Mouse (Mus musculus) spleen, embryonic (tissue): ENCODE measurements at regions not wholly inside any gene's neighbourhood (a gene's known extent, or its start where the extent isn't known, plus 50 kb on each side); places are given as distances from the start of the nearest gene placed in this dataset.

Source experiments
- CTCF ChIA-PET: fragments of 350-600 bp; sonication (Branson Sonifier 250); formaldehyde crosslinking; loops from one replicate; lab custom pipeline; 2022; lab: Charles Lee

GRCm38 (mm10) chr6:31240051-31240450, 158.5 kb upstream of the Mkln1 start:
- CTCF ChIA-PET: no interaction called here

GRCm38 (mm10) chr6:31250526-31250925, 148.0 kb upstream of the Mkln1 start:
- CTCF ChIA-PET: no interaction called here

GRCm38 (mm10) chr6:31253251-31253935, 145.1 kb upstream of the Mkln1 start:
- CTCF ChIA-PET: no interaction called here

- CTCF ChIA-PET: no interaction called here
These were observed 137.7 kb upstream of the Mkln1 start for GRCm38 (mm10) chr6:31260645-31261345.

- CTCF ChIA-PET: no interaction called here
These were observed 136.6 kb upstream of the Mkln1 start for GRCm38 (mm10) chr6:31261797-31262540.

GRCm38 (mm10) chr6:31262651-31263050, 135.9 kb upstream of the Mkln1 start:
- CTCF ChIA-PET: no interaction called here

- CTCF ChIA-PET: no interaction called here
These were observed 134.7 kb upstream of the Mkln1 start for GRCm38 (mm10) chr6:31263821-31264220.

- CTCF ChIA-PET: no interaction called here
These were observed 132.0 kb upstream of the Mkln1 start for GRCm38 (mm10) chr6:31266441-31267040.

GRCm38 (mm10) chr6:31268057-31268456, 130.5 kb upstream of the Mkln1 start:
- CTCF ChIA-PET: no interaction called here

GRCm38 (mm10) chr6:31273816-31274215, 124.7 kb upstream of the Mkln1 start:
- CTCF ChIA-PET: no interaction called here

- CTCF ChIA-PET: no interaction called here
These were observed 124.3 kb upstream of the Mkln1 start for GRCm38 (mm10) chr6:31274236-31274635.

- CTCF ChIA-PET: interaction anchor here (0.7 kb wide), 2 partner anchors 89 to 92 kb away, joined by 3 to 4 read pairs; no protein-coding TSS in a partner anchor
These were observed 120.7 kb upstream of the Mkln1 start for GRCm38 (mm10) chr6:31277792-31278191.

GRCm38 (mm10) chr6:31283973-31284372, 114.6 kb upstream of the Mkln1 start:
- CTCF ChIA-PET: interaction anchor here (0.6 kb wide), 1 partner anchor 19 kb away, joined by 5 read pairs; no protein-coding TSS in a partner anchor

- CTCF ChIA-PET: interaction anchor here (0.6 kb wide), 1 partner anchor 19 kb away, joined by 5 read pairs; no protein-coding TSS in a partner anchor
These were observed 114.1 kb upstream of the Mkln1 start for GRCm38 (mm10) chr6:31284390-31284789.

GRCm38 (mm10) chr6:31285064-31285463, 113.5 kb upstream of the Mkln1 start:
- CTCF ChIA-PET: no interaction called here

- CTCF ChIA-PET: no interaction called here
These were observed 112.4 kb upstream of the Mkln1 start for GRCm38 (mm10) chr6:31285981-31286737.

- CTCF ChIA-PET: no interaction called here
These were observed 111.4 kb upstream of the Mkln1 start for GRCm38 (mm10) chr6:31287176-31287575.

- CTCF ChIA-PET: no interaction called here
These were observed 110.8 kb upstream of the Mkln1 start for GRCm38 (mm10) chr6:31287686-31288085.

GRCm38 (mm10) chr6:31288421-31289233, 109.9 kb upstream of the Mkln1 start:
- CTCF ChIA-PET: interaction anchor here (0.8 kb wide), 1 partner anchor 19 kb away, joined by 6 read pairs; no protein-coding TSS in a partner anchor

GRCm38 (mm10) chr6:31289234-31289486, 109.4 kb upstream of the Mkln1 start:
- CTCF ChIA-PET: no interaction called here
